Mouse (Mus musculus) telencephalon, adult 2 months (tissue): Measurements from ENCODE around the gene Dcaf17.

Experiments
- DNase-seq: peaks from one replicate; pipeline ENCODE4 v3.0.0-alpha.2; 2011; ENCODE audit warnings: low read depth, low spot score

Dcaf17 gene

GRCm38 (mm10) chr2:71055300-71056114 lies at the start of gene Dcaf17, which contains the start of gene Mettl8:
Dcaf17 (plus strand) TSS chr2:71055328.
Mettl8 (minus strand) TSS chr2:71055583.
- peak; percentile 96 for DNase-seq

GRCm38 (mm10) chr2:71011816-71012215 lies 43.3 kb upstream of the Dcaf17 start:
- no peak for DNase-seq

- no peak for DNase-seq
These were observed 41.6 kb upstream of the Dcaf17 start for GRCm38 (mm10) chr2:71013521-71013920.

- no peak for DNase-seq
These were observed 35.9 kb upstream of the Dcaf17 start for GRCm38 (mm10) chr2:71019277-71019676.

GRCm38 (mm10) chr2:71019704-71020375 lies 35.3 kb upstream of the Dcaf17 start:
- DNase-seq: no peak

GRCm38 (mm10) chr2:71020674-71021073 lies 34.5 kb upstream of the Dcaf17 start:
- peak; percentile 53 for DNase-seq

GRCm38 (mm10) chr2:71022991-71023390 lies 32.1 kb upstream of the Dcaf17 start:
- no peak for DNase-seq

GRCm38 (mm10) chr2:71023986-71024385 lies 31.1 kb upstream of the Dcaf17 start:
- no peak for DNase-seq

GRCm38 (mm10) chr2:71025576-71026315 lies 29.4 kb upstream of the Dcaf17 start:
- no peak for DNase-seq

GRCm38 (mm10) chr2:71026787-71027186 lies 28.3 kb upstream of the Dcaf17 start:
- DNase-seq: no peak

- DNase-seq: no peak
These were observed 27.5 kb upstream of the Dcaf17 start for GRCm38 (mm10) chr2:71027631-71028030.

- DNase-seq: no peak
These were observed 24.5 kb upstream of the Dcaf17 start for GRCm38 (mm10) chr2:71030663-71031062.

GRCm38 (mm10) chr2:71031973-71032794 lies 22.9 kb upstream of the Dcaf17 start:
- DNase-seq: no peak

- no peak for DNase-seq
These were observed 22.1 kb upstream of the Dcaf17 start for GRCm38 (mm10) chr2:71033014-71033413.

GRCm38 (mm10) chr2:71033987-71034386 lies 21.1 kb upstream of the Dcaf17 start:
- no peak for DNase-seq

- no peak for DNase-seq
These were observed 17.7 kb upstream of the Dcaf17 start for GRCm38 (mm10) chr2:71037447-71037846.

GRCm38 (mm10) chr2:71039522-71040121 lies 15.5 kb upstream of the Dcaf17 start:
- peak; percentile 77 for DNase-seq

- DNase-seq: no peak
These were observed 9.0 kb upstream of the Dcaf17 start for GRCm38 (mm10) chr2:71046151-71046550.

GRCm38 (mm10) chr2:71046751-71047320 lies 8.3 kb upstream of the Dcaf17 start:
- no peak for DNase-seq

- no peak for DNase-seq
These were observed 6.2 kb upstream of the Dcaf17 start for GRCm38 (mm10) chr2:71048896-71049295.

GRCm38 (mm10) chr2:71050511-71050910 lies 4.6 kb upstream of the Dcaf17 start:
- DNase-seq: no peak
